Mouse (Mus musculus): Measurements from ENCODE around the gene Rmdn3.

GRCm38 (mm10) chr2:119163999-119164398 is 7.2 kb upstream of the Rmdn3 start:
- TF ChIP-seq CTCF (IDR thresholded peaks at IDR 0.05; ENCODE audit: control insufficient read depth, insufficient read depth, insufficient read length) (no peak), CEBPB (IDR thresholded peaks at IDR 0.05; ENCODE audit: low read depth) (no peak), MYOG (IDR thresholded peaks at IDR 0.05; ENCODE audit: control insufficient read depth, extremely low read depth, insufficient read length) (no peak), FOSL1 (IDR thresholded peaks at IDR 0.05; ENCODE audit: insufficient read depth, low read length, poor library complexity, severe bottlenecking) (no peak)
